Mouse (Mus musculus) brown adipose tissue, adult 24 weeks (tissue): Measurements from ENCODE around the gene Elobl. TPM values are rescaled to one million over a fixed set of nuclear protein-coding genes. Genes with fewer than 3 reads are reported as not detected.

Source experiments
- H3K27ac ChIP-seq: fragments of 200-500 bp; replicated peaks from 2 replicates; pipeline ENCODE4 v1.5.1; 2012; ENCODE audit warnings: low read depth, mild to moderate bottlenecking, low read length
- H3K4me1 ChIP-seq: fragments of 200-500 bp; 2 replicates; pipeline ENCODE4 v1.6.1; 2012; ENCODE audit warnings: low read length, mixed read lengths; ENCODE audit not compliant: control insufficient read depth, insufficient read depth, insufficient read length
- H3K4me3 ChIP-seq: fragments of 200-500 bp; 2 replicates; pipeline ENCODE4 v1.5.1; 2012; ENCODE audit warnings: low read depth, mild to moderate bottlenecking, low read length, moderate library complexity; ENCODE audit not compliant: insufficient read depth
- polyA plus RNA-seq: library from polyadenylated mRNA; stranded (reverse); fragments of >200 nt; gene quantifications from 2 replicates; pipeline ENCODE4 v1.2.4, GENCODE M21; 2012; ENCODE audit not compliant: missing spikeins, insufficient read depth, insufficient read length

The Elobl gene
- polyA plus RNA-seq, 1 experiment: not detected

DNA sequence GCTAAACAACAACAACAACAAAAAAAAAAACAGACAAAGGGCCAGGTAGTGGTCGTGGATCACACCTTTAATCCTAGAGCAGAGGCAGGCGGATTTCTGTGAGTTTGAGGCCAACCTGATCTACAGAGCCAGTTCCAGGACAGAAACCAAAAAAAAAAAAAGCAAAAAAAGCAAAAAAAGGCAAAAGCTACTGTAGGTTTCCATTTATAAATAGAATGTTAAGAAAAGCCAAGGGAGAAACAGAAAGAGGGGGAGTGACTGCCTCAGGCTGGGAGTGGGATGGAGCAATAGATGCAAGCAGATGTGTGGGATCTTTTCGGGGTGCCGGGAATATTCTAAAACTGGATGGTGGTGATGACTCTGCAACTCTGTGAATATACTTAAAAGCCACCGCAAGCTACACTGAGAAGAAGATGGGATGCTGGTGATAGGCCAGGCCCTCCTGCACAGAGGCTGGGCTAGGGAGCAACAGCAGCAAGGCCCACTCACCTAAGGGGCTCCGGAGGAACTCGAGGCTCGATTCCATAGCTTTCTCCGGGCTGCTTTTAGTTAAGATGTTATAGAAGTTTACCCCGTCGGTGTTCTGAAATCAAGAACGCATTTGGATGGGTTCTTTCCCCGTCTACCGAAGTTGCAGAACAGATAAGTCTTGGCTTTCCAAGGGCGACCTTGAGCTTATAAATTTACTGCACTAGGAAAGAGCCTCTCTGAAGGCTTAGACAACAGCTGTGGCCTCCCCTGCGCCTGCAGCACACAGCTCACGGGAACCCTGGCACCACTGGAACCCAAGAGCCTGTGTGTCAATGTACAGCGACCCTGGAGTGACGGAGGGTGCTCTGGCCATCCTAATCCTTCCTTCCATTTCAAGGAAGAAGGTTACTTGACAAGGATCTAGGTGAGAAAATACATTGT, 32.4 kb downstream of the Elobl start:
- Histone ChIP-seq H3K27ac (no peak overlapping the region), H3K4me1 (no peaks in the 10 kb centered on the region; the same call in 1 of the 2 replicates), H3K4me3 (no peak overlapping the region)

DNA sequence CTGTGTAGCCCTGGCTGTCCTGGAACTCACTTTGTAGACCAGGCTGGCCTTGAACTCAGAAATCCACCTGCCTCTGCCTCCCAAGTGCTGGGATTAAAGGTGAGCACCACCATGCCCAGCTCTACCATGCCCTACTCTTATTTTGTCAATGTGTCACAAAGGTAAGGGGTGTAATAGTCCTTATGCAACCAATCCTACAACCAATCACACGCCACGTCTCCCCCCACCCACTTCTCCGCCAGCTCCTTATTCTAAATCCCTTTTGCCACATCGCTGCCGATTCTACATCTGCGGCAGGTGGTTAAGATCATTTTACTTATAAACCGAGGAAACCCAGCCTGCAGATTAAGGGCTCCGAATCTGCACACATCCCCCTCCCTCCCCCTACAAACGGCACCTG, 33.7 kb downstream of the Elobl start:
- no peak overlapping the region for H3K4me3 ChIP-seq
- H3K27ac ChIP-seq: no peak overlapping the region
- no peaks in the 10 kb centered on the region; the same call in 1 of the 2 replicates for H3K4me1 ChIP-seq

DNA sequence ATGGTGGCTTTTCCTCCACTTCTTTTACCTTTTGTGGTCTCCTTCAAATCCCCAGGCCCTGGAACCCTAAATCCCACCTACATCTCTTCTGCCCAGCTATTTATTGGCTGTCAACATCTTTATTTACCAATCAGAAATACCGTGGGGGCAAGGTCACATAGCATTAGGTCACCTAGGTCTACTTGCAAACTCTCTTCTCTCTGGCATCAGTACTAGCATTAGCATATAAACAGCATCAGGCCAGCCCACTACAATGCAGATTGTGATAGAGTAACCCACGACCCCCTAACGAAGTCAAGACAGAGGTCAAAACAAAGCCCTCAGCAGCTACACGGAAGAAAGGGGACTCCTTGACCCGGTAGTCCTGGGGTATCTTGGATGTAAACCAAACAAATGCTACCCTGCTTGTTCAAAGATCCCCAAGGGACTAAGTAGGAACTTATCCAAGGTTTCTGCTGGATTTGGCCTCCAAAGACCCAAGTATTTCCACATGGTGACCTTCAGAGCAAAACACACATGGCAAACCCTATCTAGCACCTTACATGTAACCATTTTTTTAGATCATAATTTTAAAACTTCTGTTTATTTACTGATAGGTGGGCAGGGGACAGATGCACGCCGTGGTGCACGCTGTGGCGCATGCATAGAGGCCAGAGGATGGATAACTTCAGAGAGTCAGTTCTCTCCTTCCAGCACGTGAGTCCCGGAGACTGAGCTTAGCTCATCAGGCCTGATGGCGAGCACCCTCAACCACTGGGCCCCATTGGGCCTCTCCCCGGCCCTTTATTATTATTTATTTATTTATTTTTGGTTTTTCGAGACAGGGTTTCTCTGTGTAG, 34.8 kb downstream of the Elobl start:
- H3K27ac ChIP-seq: peak overlapping the region; percentile 74
- H3K4me1 ChIP-seq: no peaks in the 10 kb centered on the region; the same call in 1 of the 2 replicates
- no peak overlapping the region for H3K4me3 ChIP-seq

DNA sequence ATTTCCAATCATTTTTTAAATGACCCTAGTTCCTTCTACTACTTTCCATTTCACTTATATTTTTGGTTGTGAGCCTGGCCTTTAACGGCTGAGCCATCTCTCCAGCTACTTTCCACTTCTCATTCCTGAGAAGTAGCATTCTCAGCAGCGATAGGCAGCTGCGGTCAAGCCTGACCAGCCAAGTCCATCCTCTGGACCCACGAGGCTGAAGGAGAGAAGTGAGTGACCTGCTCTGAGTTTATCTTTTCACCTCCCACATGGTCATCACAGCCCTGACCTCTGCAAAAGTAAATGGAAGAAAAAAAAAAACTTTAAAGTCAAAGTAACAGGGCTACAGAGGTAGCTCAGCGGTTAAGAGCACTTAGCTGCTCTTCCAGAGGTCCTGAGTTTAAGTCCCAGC, 40.2 kb downstream of the Elobl start:
- Histone ChIP-seq H3K4me1 (no peaks in the 10 kb centered on the region), H3K4me3 (no peak overlapping the region), H3K27ac (no peak overlapping the region)

Other genes starting within 250 kb of the Elobl start
- 34.4 and 57.2 TPM in 2 replicates for gene Msi2, start 248.4 kb downstream of the Elobl start, polyA plus RNA-seq
- 102 and 114 TPM in 2 replicates for gene Akap1, start 102.3 kb downstream of the Elobl start, polyA plus RNA-seq
- 56.9 and 57.0 TPM in 2 replicates for gene Scpep1, start 11.5 kb downstream of the Elobl start, polyA plus RNA-seq
- 2.4 and 3.0 TPM in 2 replicates for gene Coil, start 3.3 kb upstream of the Elobl start, polyA plus RNA-seq
- gene Trim25, start 32.4 kb upstream of the Elobl start, polyA plus RNA-seq: 7.9 and 8.6 TPM in 2 replicates
- gene Dgke, start 99.9 kb upstream of the Elobl start, polyA plus RNA-seq: 3.0 and 3.2 TPM in 2 replicates
- gene Gm525, start 106.9 kb upstream of the Elobl start, polyA plus RNA-seq: not detected in 2 replicates